Mouse (Mus musculus) liver, embryonic 14.5 days (tissue): ENCODE data around the gene Necap1.

Experiments used
- CTCF ChIP-seq: IDR thresholded peaks from 2 replicates; pipeline ENCODE4 v1.5.1; 2016; ENCODE audit warnings: antibody characterized with exemption, low read depth, control low read depth
- EP300 ChIP-seq: IDR thresholded peaks from 2 replicates; pipeline ENCODE4 v1.6.1; 2016; ENCODE audit warnings: antibody characterized with exemption, low read depth

GRCm38 (mm10) chr6:122862871-122863270, 11.4 kb upstream of the Necap1 start:
- TF ChIP-seq CTCF (no peak), EP300 (no peak)
